Mouse (Mus musculus): ENCODE results near the gene Hdac9. TPM values are rescaled to one million over a fixed set of nuclear protein-coding genes. Genes with fewer than 3 reads are reported as not detected.

Gene Hdac9
- polyA plus RNA-seq, 1 experiment from 2014 or later = 6.7 TPM

DNA sequence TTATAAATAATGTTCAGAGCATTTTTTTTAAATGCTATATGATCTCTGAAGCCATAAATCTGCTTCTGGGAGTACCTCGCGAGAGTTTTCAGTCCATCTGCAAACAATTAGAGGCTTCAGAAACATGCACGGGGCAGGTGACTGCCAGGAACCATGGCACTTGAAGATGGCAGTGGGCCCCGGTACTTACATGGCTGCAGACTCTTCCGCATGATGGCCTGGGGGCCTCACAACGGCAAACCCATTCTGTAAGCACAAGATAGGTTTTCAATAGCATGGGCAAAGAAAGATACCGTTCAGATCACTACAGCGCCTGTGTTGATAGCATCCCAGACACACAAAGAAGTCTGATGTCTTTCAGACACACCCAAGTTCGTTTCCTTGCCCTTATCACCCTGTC lies 695.9 kb downstream of the Hdac9 start:
- Histone ChIP-seq H3K4me2 (ENCODE audit: low read depth, low read length) (no peak overlapping the region), H3K4me1 (ENCODE audit: control insufficient read depth, insufficient read depth, low read length) (no peaks in the 10 kb centered on the region), H3K36me3 (replicated peaks; ENCODE audit: control insufficient read depth, insufficient read depth, low read depth, low read length) (no peaks in the 10 kb centered on the region), H3K9ac (replicated peaks; ENCODE audit: low read length) (no peak overlapping the region), H3K27me3 (ENCODE audit: control insufficient read depth, insufficient read depth, low read length) (no peaks in the 10 kb centered on the region), H3K4me3 (ENCODE audit: low read depth, low read length) (no peak overlapping the region), H3K27ac (replicated peaks; ENCODE audit: low read depth, low read length) (no peak overlapping the region), H3K9me3 (replicated peaks; ENCODE audit: control insufficient read depth, low read length) (no peaks in the 10 kb centered on the region)
- ATAC-seq (replicated peaks; ENCODE audit: insufficient number of reproducible peaks, low FRiP score, low TSS enrichment, low read depth) (no peak), DNase-seq (ENCODE audit: low spot score) (peak; percentile 77)
- 44% methylated on average over 9 of the region's 9 CpGs for WGBS

GRCm38 (mm10) chr12:34220051-34220926 lies 696.6 kb downstream of the Hdac9 start:
- Histone ChIP-seq H3K4me1 (ENCODE audit: control insufficient read depth, insufficient read depth, low read length) (no peaks in the 10 kb centered on the region), H3K27me3 (ENCODE audit: control insufficient read depth, insufficient read depth, low read length) (no peaks in the 10 kb centered on the region), H3K9me3 (replicated peaks; ENCODE audit: control insufficient read depth, low read length) (no peaks in the 10 kb centered on the region), H3K4me2 (ENCODE audit: low read depth, low read length) (no peak overlapping the region), H3K4me3 (ENCODE audit: low read depth, low read length) (no peak overlapping the region), H3K27ac (replicated peaks; ENCODE audit: low read depth, low read length) (no peak overlapping the region), H3K36me3 (replicated peaks; ENCODE audit: control insufficient read depth, insufficient read depth, low read depth, low read length) (no peaks in the 10 kb centered on the region), H3K9ac (replicated peaks; ENCODE audit: low read length) (no peak overlapping the region)
- 48% methylated on average over 9 of the region's 9 CpGs for WGBS
- ATAC-seq (replicated peaks; ENCODE audit: insufficient number of reproducible peaks, low FRiP score, low TSS enrichment, low read depth) (no peak), DNase-seq (ENCODE audit: low spot score) (no peak)

- ATAC-seq (replicated peaks; ENCODE audit: insufficient number of reproducible peaks, low FRiP score, low TSS enrichment, low read depth) = no peak
- 0 out of 2 replicates have a peak, but pooled peaks cover 4% of the 10 kb centered on the region for H3K4me1 ChIP-seq (ENCODE audit: control insufficient read depth, insufficient read depth, low read length)
- H3K27ac ChIP-seq (replicated peaks; ENCODE audit: low read depth, low read length) = no peak overlapping the region
Measured at GRCm38 (mm10) chr12:34218561-34218960, 698.3 kb downstream of the Hdac9 start.

GRCm38 (mm10) chr12:34215023-34216020 lies 701.6 kb downstream of the Hdac9 start:
- WGBS = 21% methylated on average over 17 of the region's 17 CpGs
- Histone ChIP-seq H3K27me3 (ENCODE audit: control insufficient read depth, insufficient read depth, low read length) (no peaks in the 10 kb centered on the region), H3K4me2 (ENCODE audit: low read depth, low read length) (no peak overlapping the region), H3K4me1 (ENCODE audit: control insufficient read depth, insufficient read depth, low read length) (0 out of 2 replicates have a peak, but pooled peaks cover 4% of the 10 kb centered on the region), H3K9ac (replicated peaks; ENCODE audit: low read length) (peak overlapping the region; percentile 2; the same call in 1 of the 2 replicates), H3K9me3 (replicated peaks; ENCODE audit: control insufficient read depth, low read length) (no peaks in the 10 kb centered on the region), H3K4me3 (ENCODE audit: low read depth, low read length) (no peak overlapping the region), H3K27ac (replicated peaks; ENCODE audit: low read depth, low read length) (peak overlapping the region; percentile 58), H3K36me3 (replicated peaks; ENCODE audit: control insufficient read depth, insufficient read depth, low read depth, low read length) (no peaks in the 10 kb centered on the region)
- ATAC-seq (replicated peaks; ENCODE audit: insufficient number of reproducible peaks, low FRiP score, low TSS enrichment, low read depth) (peak; percentile 78), DNase-seq (ENCODE audit: low spot score) (peak; percentile 84)

More at GRCm38 (mm10) chr12:34218561-34218960, 698.3 kb downstream of the Hdac9 start:
- Histone ChIP-seq H3K4me2 (ENCODE audit: low read depth, low read length) (no peak overlapping the region), H3K27me3 (ENCODE audit: control insufficient read depth, insufficient read depth, low read length) (no peaks in the 10 kb centered on the region), H3K9ac (replicated peaks; ENCODE audit: low read length) (no peak overlapping the region), H3K36me3 (replicated peaks; ENCODE audit: control insufficient read depth, insufficient read depth, low read depth, low read length) (no peaks in the 10 kb centered on the region), H3K4me3 (ENCODE audit: low read depth, low read length) (no peak overlapping the region), H3K9me3 (replicated peaks; ENCODE audit: control insufficient read depth, low read length) (no peaks in the 10 kb centered on the region)
- DNase-seq (ENCODE audit: low spot score) = no peak
- WGBS = 85% methylated on average over 2 of the region's 2 CpGs

GRCm38 (mm10) chr12:34212162-34212561 lies 704.7 kb downstream of the Hdac9 start:
- no peak for DNase-seq (ENCODE audit: low spot score)
- ATAC-seq (replicated peaks; ENCODE audit: insufficient number of reproducible peaks, low FRiP score, low TSS enrichment, low read depth) = no peak
- Histone ChIP-seq H3K9ac (replicated peaks; ENCODE audit: low read length) (no peak overlapping the region), H3K27me3 (ENCODE audit: control insufficient read depth, insufficient read depth, low read length) (no peaks in the 10 kb centered on the region), H3K4me3 (ENCODE audit: low read depth, low read length) (no peak overlapping the region), H3K4me1 (ENCODE audit: control insufficient read depth, insufficient read depth, low read length) (0 out of 2 replicates have a peak, but pooled peaks cover 4% of the 10 kb centered on the region), H3K4me2 (ENCODE audit: low read depth, low read length) (no peak overlapping the region), H3K36me3 (replicated peaks; ENCODE audit: control insufficient read depth, insufficient read depth, low read depth, low read length) (no peaks in the 10 kb centered on the region), H3K27ac (replicated peaks; ENCODE audit: low read depth, low read length) (no peak overlapping the region), H3K9me3 (replicated peaks; ENCODE audit: control insufficient read depth, low read length) (no peaks in the 10 kb centered on the region)
- 60% methylated on average over 3 of the region's 3 CpGs for WGBS

DNA sequence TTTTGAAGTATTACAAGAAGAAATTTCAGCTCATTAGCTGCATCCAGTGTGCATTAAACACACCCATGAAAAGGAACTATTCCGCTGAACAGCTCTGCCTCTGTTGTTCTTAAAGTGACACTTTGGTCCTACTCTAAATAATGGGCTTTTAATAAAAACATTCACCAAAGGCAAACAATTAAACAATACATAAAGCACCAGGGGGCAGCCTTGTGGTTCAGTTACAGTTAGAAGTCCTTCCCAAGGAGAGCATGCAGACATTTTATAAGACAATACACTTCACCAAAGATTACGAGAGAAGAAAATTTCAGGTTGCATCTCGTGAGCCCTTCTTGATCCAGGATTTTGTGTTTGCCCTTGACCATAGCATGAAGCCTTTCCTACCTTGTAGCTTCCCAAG lies 715.4 kb downstream of the Hdac9 start:
- peak; percentile 60 for DNase-seq (ENCODE audit: low spot score)
- no peak for ATAC-seq (replicated peaks; ENCODE audit: insufficient number of reproducible peaks, low FRiP score, low TSS enrichment, low read depth)
- no peaks in the 10 kb centered on the region for H3K9me3 ChIP-seq (replicated peaks; ENCODE audit: control insufficient read depth, low read length)
- H3K9ac ChIP-seq (replicated peaks; ENCODE audit: low read length) = no peak overlapping the region
- H3K27me3 ChIP-seq (ENCODE audit: control insufficient read depth, insufficient read depth, low read length) = no peaks in the 10 kb centered on the region
- no peaks in the 10 kb centered on the region for H3K36me3 ChIP-seq (replicated peaks; ENCODE audit: control insufficient read depth, insufficient read depth, low read depth, low read length)
- no peaks in the 10 kb centered on the region; the same call in 1 of the 2 replicates for H3K4me1 ChIP-seq (ENCODE audit: control insufficient read depth, insufficient read depth, low read length)
- WGBS = 67% methylated on average over 3 of the region's 3 CpGs
- H3K4me2 ChIP-seq (ENCODE audit: low read depth, low read length) = no peak overlapping the region
- H3K4me3 ChIP-seq (ENCODE audit: low read depth, low read length) = no peak overlapping the region
- peak overlapping the region; percentile 72; the same call in 1 of the 2 replicates for H3K27ac ChIP-seq (replicated peaks; ENCODE audit: low read depth, low read length)

- H3K27ac ChIP-seq (replicated peaks; ENCODE audit: low read depth, low read length) = no peak overlapping the region; the same call in 1 of the 2 replicates
- H3K27me3 ChIP-seq (ENCODE audit: control insufficient read depth, insufficient read depth, low read length) = no peaks in the 10 kb centered on the region
- H3K9ac ChIP-seq (replicated peaks; ENCODE audit: low read length) = no peak overlapping the region
- H3K9me3 ChIP-seq (replicated peaks; ENCODE audit: control insufficient read depth, low read length) = no peaks in the 10 kb centered on the region
- H3K36me3 ChIP-seq (replicated peaks; ENCODE audit: control insufficient read depth, insufficient read depth, low read depth, low read length) = no peaks in the 10 kb centered on the region
- H3K4me1 ChIP-seq (ENCODE audit: control insufficient read depth, insufficient read depth, low read length) = no peaks in the 10 kb centered on the region; the same call in 1 of the 2 replicates
- ATAC-seq (replicated peaks; ENCODE audit: insufficient number of reproducible peaks, low FRiP score, low TSS enrichment, low read depth) = peak; percentile 90
- DNase-seq (ENCODE audit: low spot score) = peak; percentile 97
- no peak overlapping the region for H3K4me3 ChIP-seq (ENCODE audit: low read depth, low read length)
- no peak overlapping the region for H3K4me2 ChIP-seq (ENCODE audit: low read depth, low read length)
- 14% methylated on average over 4 of the region's 4 CpGs for WGBS
Measured at GRCm38 (mm10) chr12:34200030-34200446, 716.9 kb downstream of the Hdac9 start.
